Mouse (Mus musculus) midbrain, embryonic 16.5 days (tissue): Measurements from ENCODE around the gene Supt4a. TPM values are rescaled to one million over a fixed set of nuclear protein-coding genes. Genes with fewer than 3 reads are reported as not detected.
A peak's percentile ranks its signal among the peaks of the same experiment; 100 is the strongest.

Experiments
- ATAC-seq: fragments of 200-750 bp; cut with Nextera tagmentation; 2 replicates; pipeline ENCODE4 v1.8.0; 2017; ENCODE audit warnings: moderate TSS enrichment
- H3K27ac ChIP-seq: fragments of 300-500 bp; sonication (generic); 2 replicates; pipeline ENCODE4 v1.5.1; 2014; ENCODE audit warnings: mild to moderate bottlenecking, low read length, mixed read lengths
- H3K27me3 ChIP-seq: fragments of 300-500 bp; sonication (generic); 2 replicates; pipeline ENCODE4 v1.6.1; 2014; ENCODE audit warnings: low read depth, low read length, mixed read lengths; ENCODE audit not compliant: control insufficient read depth, insufficient read depth
- H3K36me3 ChIP-seq: fragments of 300-500 bp; sonication (generic); 2 replicates; pipeline ENCODE4 v1.6.1; 2014; ENCODE audit warnings: mild to moderate bottlenecking, low read length, moderate library complexity, mixed read lengths; ENCODE audit not compliant: control insufficient read depth, insufficient read depth
- H3K4me1 ChIP-seq: fragments of 300-500 bp; sonication (generic); 2 replicates; pipeline ENCODE4 v1.6.1; 2014; ENCODE audit warnings: mild to moderate bottlenecking, low read length, mixed read lengths; ENCODE audit not compliant: control insufficient read depth, insufficient read depth
- H3K4me2 ChIP-seq: fragments of 300-500 bp; sonication (generic); 2 replicates; pipeline ENCODE4 v1.6.1; 2014; ENCODE audit warnings: mild to moderate bottlenecking, low read length, mixed read lengths
- H3K4me3 ChIP-seq: fragments of 300-500 bp; sonication (generic); 2 replicates; pipeline ENCODE4 v1.5.1; 2014; ENCODE audit warnings: low read depth, mild to moderate bottlenecking, low read length, moderate library complexity, mixed read lengths
- H3K9ac ChIP-seq: fragments of 300-500 bp; sonication (generic); 2 replicates; pipeline ENCODE4 v1.6.1; 2014; ENCODE audit warnings: low read depth, low read length, mixed read lengths
- H3K9me3 ChIP-seq: fragments of 300-500 bp; sonication (generic); replicated peaks from 2 replicates; pipeline ENCODE4 v1.6.1; 2014; ENCODE audit warnings: mild to moderate bottlenecking, low read length, mixed read lengths; ENCODE audit not compliant: control insufficient read depth, poor library complexity, severe bottlenecking
- WGBS: fragments of 180-500 bp; shearing (Covaris S2); extraction: QIAGEN DNeasy Blood & Tissue Kit; methylation state at CpG from one replicate; pipeline ENCODE4 v1.1.7; 2014; 5-methylcytosine and 5-hydroxymethylcytosine counted together
- polyA plus RNA-seq: library from polyadenylated mRNA; unstranded; fragments of >200 nt; fragmentation: Nextera tagmentation; extraction: Ambion mirVana; gene quantifications from 2 replicates; pipeline ENCODE4 v1.2.1, GENCODE M21; 2015

Supt4a gene
- polyA plus RNA-seq, 1 experiment from 2014 or later, result 127 TPM

- peaks cover 8% of the 10 kb centered on the region for H3K4me1 ChIP-seq
- H3K27me3 ChIP-seq, result no peaks in the 10 kb centered on the region
- H3K4me2 ChIP-seq, result no peak overlapping the region
- no peak for ATAC-seq
- WGBS, result 93% methylated on average over 4 of the region's 4 CpGs
- no peak overlapping the region for H3K4me3 ChIP-seq
- no peak overlapping the region for H3K9ac ChIP-seq
- no peaks in the 10 kb centered on the region for H3K9me3 ChIP-seq
- H3K36me3 ChIP-seq, result peaks cover 30% of the 10 kb centered on the region
- H3K27ac ChIP-seq, result no peak overlapping the region
These were observed 31.4 kb downstream of the Supt4a start for GRCm38 (mm10) chr11:87768745-87769144.

GRCm38 (mm10) chr11:87770989-87771388 is 33.6 kb downstream of the Supt4a start:
- WGBS, result 56% methylated on average over 3 of the region's 3 CpGs
- Histone ChIP-seq H3K36me3 (peaks cover 37% of the 10 kb centered on the region), H3K4me2 (no peak overlapping the region), H3K27me3 (no peaks in the 10 kb centered on the region), H3K4me1 (no peaks in the 10 kb centered on the region), H3K4me3 (no peak overlapping the region), H3K9me3 (no peaks in the 10 kb centered on the region), H3K9ac (no peak overlapping the region), H3K27ac (no peak overlapping the region)
- ATAC-seq, result no peak

DNA sequence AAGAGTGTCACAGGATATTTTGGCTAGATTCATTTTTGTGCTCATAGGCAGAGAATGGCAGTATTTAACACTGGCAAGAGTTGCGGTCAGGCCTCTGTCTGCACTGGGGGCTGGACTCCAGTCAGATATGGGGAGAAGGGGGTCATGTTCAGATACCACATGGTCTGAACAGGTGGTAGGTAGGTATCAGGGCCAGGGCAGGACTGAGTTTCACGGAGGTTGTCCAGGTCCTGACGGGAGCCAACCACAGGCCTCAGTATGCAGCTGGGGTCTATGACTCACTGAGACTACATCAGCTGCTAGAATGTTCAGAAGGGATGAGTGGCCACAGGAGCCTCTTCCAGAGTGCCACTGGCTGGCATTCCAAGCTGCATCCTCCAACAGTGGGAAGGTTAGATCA is 35.0 kb downstream of the Supt4a start:
- no peak overlapping the region for H3K9ac ChIP-seq
- H3K27ac ChIP-seq, result no peak overlapping the region
- no peak overlapping the region for H3K4me2 ChIP-seq
- H3K36me3 ChIP-seq, result peaks cover 40% of the 10 kb centered on the region
- no peaks in the 10 kb centered on the region for H3K27me3 ChIP-seq
- WGBS, result 93% methylated on average over 3 of the region's 3 CpGs
- H3K4me1 ChIP-seq, result no peaks in the 10 kb centered on the region
- no peaks in the 10 kb centered on the region for H3K9me3 ChIP-seq
- no peak overlapping the region for H3K4me3 ChIP-seq
- no peak for ATAC-seq

DNA sequence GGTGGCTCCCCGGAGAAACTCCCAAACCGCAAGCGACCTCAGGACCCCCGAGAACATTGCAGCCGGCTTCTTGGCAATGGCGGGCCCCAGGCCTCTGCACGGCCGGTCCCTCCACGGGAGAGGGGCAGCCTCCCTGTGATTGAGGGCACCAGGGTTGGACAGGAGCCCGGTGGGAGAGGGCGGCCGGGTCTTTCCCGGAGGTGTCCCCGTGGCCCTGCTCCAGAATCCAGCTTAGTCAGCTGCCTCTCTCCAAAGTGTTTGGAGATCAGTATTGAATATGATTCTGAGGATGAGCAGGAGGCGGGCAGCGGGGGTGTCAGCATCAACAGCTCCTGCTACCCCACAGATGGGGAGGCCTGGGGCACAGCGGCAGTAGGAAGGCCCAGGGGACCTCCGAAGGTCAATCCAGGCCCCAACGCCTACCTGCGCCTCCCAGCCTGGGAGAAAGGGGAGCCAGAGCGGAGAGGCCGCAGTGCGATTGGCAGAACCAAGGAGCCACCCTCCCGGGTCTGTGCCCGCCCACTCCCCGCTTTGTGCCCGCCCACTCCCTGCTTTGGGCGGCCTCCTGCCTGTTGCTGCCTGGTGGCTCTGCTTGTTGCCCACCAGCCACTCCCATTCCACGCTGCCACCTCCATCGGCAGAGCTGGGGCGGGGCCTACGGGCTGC is 40.9 kb downstream of the Supt4a start:
- peak overlapping the region; percentile 21 for H3K4me3 ChIP-seq
- no peak overlapping the region for H3K27ac ChIP-seq
- peak overlapping the region; percentile 57 for H3K9ac ChIP-seq
- peak overlapping the region; percentile 47 for H3K4me2 ChIP-seq
- ATAC-seq, result peak; percentile 47
- 11% methylated on average over 31 of the region's 32 CpGs for WGBS
- peaks cover 38% of the 10 kb centered on the region for H3K36me3 ChIP-seq
- H3K4me1 ChIP-seq, result no peaks in the 10 kb centered on the region; the same call in 1 of the 2 replicates
- H3K9me3 ChIP-seq, result no peaks in the 10 kb centered on the region
- no peaks in the 10 kb centered on the region for H3K27me3 ChIP-seq

- no peaks in the 10 kb centered on the region; the same call in 1 of the 2 replicates for H3K4me1 ChIP-seq
- peak; percentile 16; the same call in 1 of the 2 replicates for ATAC-seq
- H3K9me3 ChIP-seq, result no peaks in the 10 kb centered on the region
- no peaks in the 10 kb centered on the region for H3K27me3 ChIP-seq
- no peak overlapping the region for H3K9ac ChIP-seq
- H3K4me3 ChIP-seq, result no peak overlapping the region
- 40% methylated on average over 12 of the region's 12 CpGs for WGBS
- peak overlapping the region; percentile 47; the same call in 1 of the 2 replicates for H3K4me2 ChIP-seq
- peaks cover 38% of the 10 kb centered on the region for H3K36me3 ChIP-seq
- no peak overlapping the region for H3K27ac ChIP-seq
These were observed 41.6 kb downstream of the Supt4a start for GRCm38 (mm10) chr11:87778915-87779314.

- H3K27me3 ChIP-seq, result no peaks in the 10 kb centered on the region
- H3K27ac ChIP-seq, result no peak overlapping the region
- H3K4me3 ChIP-seq, result no peak overlapping the region
- 87% methylated on average over 4 of the region's 4 CpGs for WGBS
- no peaks in the 10 kb centered on the region; the same call in 1 of the 2 replicates for H3K4me1 ChIP-seq
- H3K4me2 ChIP-seq, result no peak overlapping the region
- H3K36me3 ChIP-seq, result peaks cover 38% of the 10 kb centered on the region
- H3K9ac ChIP-seq, result no peak overlapping the region
- H3K9me3 ChIP-seq, result no peaks in the 10 kb centered on the region
- ATAC-seq, result no peak
These were observed 42.0 kb downstream of the Supt4a start for GRCm38 (mm10) chr11:87779392-87779791.

DNA sequence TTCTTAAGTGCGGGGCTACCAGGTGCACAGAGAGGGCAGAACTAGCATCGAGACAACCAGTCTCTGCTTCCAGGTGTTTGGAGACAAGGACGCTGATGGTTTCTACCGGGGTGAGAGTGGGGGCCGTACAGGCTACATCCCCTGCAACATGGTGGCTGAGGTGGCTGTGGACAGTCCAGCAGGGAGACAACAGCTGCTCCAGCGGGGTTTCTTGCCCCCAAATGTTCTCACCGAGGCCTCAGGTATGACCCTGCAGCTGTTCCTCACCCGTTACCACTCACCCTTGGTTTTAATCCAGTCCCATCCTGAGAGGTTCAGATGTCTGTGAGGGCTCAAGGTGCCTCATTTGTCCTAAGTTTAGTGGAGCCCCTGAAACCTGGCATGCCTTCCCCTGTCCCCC is 42.8 kb downstream of the Supt4a start:
- Histone ChIP-seq H3K36me3 (peaks cover 40% of the 10 kb centered on the region), H3K9ac (no peak overlapping the region), H3K27ac (no peak overlapping the region), H3K4me3 (no peak overlapping the region), H3K27me3 (no peaks in the 10 kb centered on the region), H3K9me3 (no peaks in the 10 kb centered on the region), H3K4me1 (no peaks in the 10 kb centered on the region; the same call in 1 of the 2 replicates), H3K4me2 (no peak overlapping the region)
- no peak for ATAC-seq
- 79% methylated on average over 8 of the region's 8 CpGs for WGBS

- Histone ChIP-seq H3K27me3 (no peaks in the 10 kb centered on the region), H3K9me3 (no peaks in the 10 kb centered on the region), H3K4me3 (no peak overlapping the region), H3K27ac (no peak overlapping the region), H3K36me3 (peaks cover under 1% of the 10 kb centered on the region; the same call in 1 of the 2 replicates), H3K9ac (no peak overlapping the region), H3K4me1 (0 out of 2 replicates have a peak, but pooled peaks cover 2% of the 10 kb centered on the region), H3K4me2 (no peak overlapping the region)
- no peak for ATAC-seq
- 91% methylated on average over 6 of the region's 6 CpGs for WGBS
These were observed 52.7 kb downstream of the Supt4a start for GRCm38 (mm10) chr11:87790088-87790487.
